Mouse (Mus musculus): ENCODE results near the gene Ifitm3.

DNA sequence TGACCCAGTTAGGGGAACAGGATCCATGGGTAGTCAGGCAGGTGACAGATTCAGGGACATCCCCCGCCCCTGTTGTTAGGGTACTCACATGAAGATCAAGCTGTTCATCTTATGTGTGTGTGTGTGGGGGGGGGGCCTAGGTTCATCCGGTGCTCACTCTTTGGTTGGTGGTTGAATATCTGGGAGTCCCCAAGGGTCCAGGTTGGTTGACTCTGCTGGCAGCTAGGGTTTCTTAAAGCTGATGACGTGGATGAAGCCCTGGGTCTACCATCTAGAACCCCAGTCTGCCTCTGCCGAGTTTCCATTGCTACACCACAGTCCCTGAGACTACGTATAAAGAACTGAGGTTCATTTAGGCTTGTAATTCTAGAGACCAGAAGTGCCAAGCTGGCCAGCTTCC is 8.5 kb upstream of the Ifitm3 start:
- TF ChIP-seq CTCF (IDR thresholded peaks at IDR 0.05; ENCODE audit: borderline replicate concordance, control insufficient read depth, extremely low read depth, insufficient read depth, low read length, poor library complexity) = no peak
- TF ChIP-seq POLR2A (IDR thresholded peaks at IDR 0.05; ENCODE audit: control insufficient read depth, extremely low read depth, insufficient read depth, low read length, poor library complexity) = no peak

Measured in thymus, adult 2 months (tissue).